Mouse (Mus musculus): ENCODE data around the gene Atp13a3. TPM values are rescaled to one million over a fixed set of nuclear protein-coding genes. Genes with fewer than 3 reads are reported as not detected.

Gene Atp13a3
- polyA plus RNA-seq, 1 experiment = 176 TPM

DNA sequence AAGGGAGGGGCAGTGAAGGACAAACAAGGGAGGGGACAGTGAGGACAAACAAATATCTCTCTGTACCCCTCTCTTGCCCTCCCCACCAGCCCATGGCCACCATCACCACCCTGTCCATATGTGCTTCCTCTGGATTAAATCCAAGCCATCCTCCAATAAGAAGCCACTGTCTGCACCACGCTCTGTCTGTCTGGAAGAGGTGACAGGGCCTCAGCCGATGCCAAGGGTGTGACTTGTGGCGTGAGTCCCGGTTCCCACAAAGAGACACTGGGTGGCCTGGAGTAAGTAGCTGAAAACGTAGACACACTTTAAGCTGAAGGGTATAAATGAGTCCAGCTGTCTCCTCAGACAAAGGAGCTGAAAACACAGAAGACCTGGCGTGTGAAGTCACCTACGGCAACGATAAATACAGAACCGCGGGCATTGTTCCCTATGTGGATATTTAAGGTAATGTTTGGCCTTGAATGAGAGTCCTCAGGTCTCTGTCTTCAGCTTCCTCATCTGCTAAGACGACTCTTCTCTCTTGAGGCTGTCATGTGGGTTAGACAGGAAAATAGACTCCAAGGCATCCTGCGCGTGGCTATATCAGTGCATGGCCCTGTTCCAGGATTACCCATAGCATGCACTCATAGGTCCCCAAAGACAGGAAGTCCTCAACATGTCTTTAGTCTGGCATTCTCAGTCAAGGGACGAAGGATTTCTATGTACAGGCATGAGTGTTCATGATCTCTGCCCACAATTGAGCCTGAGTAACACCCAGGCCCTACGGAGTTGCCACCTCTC, 130.0 kb downstream of the Atp13a3 start:
- TF ChIP-seq GATA1 (IDR thresholded peaks at IDR 0.05; ENCODE audit: low read length) = no peak

DNA sequence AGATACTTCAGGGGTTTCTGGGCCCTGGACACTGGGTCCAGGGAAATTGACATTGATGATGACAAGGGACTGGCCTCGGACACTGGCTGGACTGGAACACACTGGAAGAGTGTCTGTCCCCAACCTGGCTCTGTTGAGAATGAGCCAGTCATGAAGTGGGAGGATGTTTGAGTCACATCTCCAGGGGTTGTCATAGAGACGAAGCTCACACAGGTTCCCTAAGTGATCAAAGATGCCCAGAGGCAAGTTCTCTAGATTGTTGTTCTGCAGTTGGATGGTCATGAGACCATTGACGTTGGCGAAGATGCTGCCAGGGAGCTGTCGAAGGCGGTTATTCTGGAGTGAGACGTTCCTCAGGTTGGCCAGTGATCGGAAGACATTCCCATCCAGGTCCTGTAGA, 132.7 kb downstream of the Atp13a3 start:
- TF ChIP-seq GATA1 (IDR thresholded peaks at IDR 0.05; ENCODE audit: low read length) = no peak

DNA sequence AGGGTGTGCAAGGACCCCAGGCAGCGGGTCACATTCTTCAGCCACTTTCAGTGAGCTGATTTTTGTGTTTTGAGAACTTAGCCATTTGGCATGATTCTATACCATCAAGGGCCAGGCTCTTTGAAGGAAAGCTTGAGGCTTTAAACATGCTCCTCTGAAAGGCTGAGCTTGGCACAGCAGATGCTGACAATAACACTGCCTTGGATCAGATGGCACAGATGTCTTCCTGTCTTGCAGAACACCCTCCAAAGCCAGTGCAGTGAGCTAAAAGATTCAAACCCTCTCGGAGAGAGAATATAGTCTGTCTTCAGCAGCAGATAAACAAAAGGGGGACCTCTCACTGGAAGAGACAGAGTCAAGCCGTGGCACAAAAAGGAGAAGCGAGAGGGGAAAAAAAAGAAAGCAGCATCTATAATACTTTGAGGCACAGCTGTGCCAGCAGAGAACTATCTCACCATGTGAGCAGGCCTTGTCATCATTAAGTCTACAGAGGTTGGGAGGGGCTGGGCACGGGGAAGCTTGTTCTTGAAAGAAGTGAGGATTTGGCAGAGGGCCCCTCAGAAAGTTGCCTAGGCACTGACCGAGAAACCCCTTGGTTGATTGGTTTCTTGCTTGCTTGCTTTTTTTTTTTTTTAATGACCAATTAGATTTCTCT, 133.7 kb downstream of the Atp13a3 start:
- TF ChIP-seq GATA1 (IDR thresholded peaks at IDR 0.05; ENCODE audit: low read length) = no peak

DNA sequence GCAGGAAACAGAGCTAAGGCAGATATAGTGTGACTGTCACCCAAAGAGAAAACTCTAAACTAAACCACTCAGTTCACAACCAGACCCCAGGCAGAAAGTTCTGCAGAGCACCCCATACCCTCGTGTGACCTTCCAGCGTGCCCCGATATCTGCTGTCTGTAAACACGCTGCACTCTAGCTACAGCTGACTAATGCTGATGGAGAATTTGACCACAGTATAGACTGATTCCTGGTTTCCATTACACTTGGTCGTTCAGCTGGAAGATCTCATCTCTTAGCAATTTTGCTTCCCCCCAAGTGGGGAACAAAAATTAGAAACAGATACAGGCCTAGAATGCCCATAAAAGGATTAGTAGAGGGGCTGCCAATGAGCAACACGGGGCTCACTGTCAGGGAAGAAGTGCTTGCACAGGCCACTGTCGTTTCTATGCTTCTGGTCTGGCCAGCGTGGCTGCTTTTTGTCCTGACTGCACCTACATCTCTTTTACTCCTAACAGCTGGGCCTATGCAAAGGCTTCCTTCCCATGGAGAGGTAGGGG, 134.5 kb downstream of the Atp13a3 start:
- no peak for TF ChIP-seq GATA1 (IDR thresholded peaks at IDR 0.05; ENCODE audit: low read length)

GRCm38 (mm10) chr16:30267359-30267758, 138.4 kb downstream of the Atp13a3 start, which contains the start of gene Cpn2:
TSS of gene Cpn2 (minus strand) at chr16:30267499.
- TF ChIP-seq GATA1 (IDR thresholded peaks at IDR 0.05; ENCODE audit: low read length) = no peak

- no peak for TF ChIP-seq GATA1 (IDR thresholded peaks at IDR 0.05; ENCODE audit: low read length)
Observed at GRCm38 (mm10) chr16:30266561-30266960, 139.2 kb downstream of the Atp13a3 start.

DNA sequence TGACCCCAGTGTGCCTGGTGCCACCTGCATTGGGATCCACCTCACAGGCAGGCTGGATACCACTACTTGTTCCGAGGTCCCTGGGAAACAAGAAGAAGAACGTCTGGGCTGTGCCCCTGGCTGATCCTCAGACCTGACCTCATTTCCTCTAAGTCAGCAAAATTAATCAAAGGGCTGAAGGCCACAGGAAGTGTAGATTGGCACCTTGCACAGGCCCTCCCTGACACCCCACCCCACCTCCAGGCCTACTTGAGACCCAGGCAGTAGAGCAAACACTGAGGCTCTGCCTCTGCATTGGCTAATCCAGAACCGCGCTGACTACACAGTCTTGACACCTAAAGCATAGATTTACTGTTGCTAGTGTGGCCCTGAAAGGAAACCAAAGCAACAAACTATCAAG, 140.2 kb downstream of the Atp13a3 start:
- TF ChIP-seq GATA1 (IDR thresholded peaks at IDR 0.05; ENCODE audit: low read length) = no peak

DNA sequence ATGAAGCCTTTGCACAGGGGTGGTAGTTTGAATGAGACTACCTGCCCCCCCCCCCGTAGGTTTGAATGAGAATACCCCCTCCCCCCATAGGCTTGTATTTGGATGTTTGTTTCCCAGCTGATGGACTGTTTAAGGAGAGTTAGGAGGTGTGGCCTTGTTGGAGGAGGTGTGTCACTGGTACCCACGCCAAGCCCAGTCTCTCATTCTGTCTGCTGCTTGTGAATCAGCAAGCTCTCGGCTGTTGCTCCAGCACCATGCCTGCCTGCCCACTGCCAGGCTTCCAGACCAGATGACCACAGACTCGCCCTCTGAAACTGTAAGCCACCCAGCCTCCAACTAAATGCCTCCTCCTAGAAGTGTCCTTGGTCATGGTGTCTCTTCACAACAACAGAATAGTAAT, 142.6 kb downstream of the Atp13a3 start:
- TF ChIP-seq GATA1 (IDR thresholded peaks at IDR 0.05; ENCODE audit: low read length) = no peak

GRCm38 (mm10) chr16:30262664-30263063, 143.1 kb downstream of the Atp13a3 start:
- TF ChIP-seq GATA1 (IDR thresholded peaks at IDR 0.05; ENCODE audit: low read length) = no peak

Other genes starting within 250 kb of the Atp13a3 start
- not detected in 2 replicates for gene Cpn2, start 138.5 kb downstream of the Atp13a3 start, polyA plus RNA-seq (2012)
- not detected in 2 replicates for gene Lrrc15, start 122.7 kb downstream of the Atp13a3 start, polyA plus RNA-seq (2012)
- 112 and 124 TPM in 2 replicates for gene Gp5, start 95.2 kb downstream of the Atp13a3 start, polyA plus RNA-seq (2012)
- gene Tmem44, start 144.9 kb upstream of the Atp13a3 start, polyA plus RNA-seq (2012) = 3.4 and 4.3 TPM in 2 replicates
- gene Lsg1, start 181.6 kb upstream of the Atp13a3 start, polyA plus RNA-seq (2012) = 9.7 and 13.0 TPM in 2 replicates
- gene Fam43a, start 193.7 kb upstream of the Atp13a3 start, polyA plus RNA-seq (2012) = not detected in 2 replicates

Data from G1E-ER4 (cell line).